22 mouse cellular contexts compared by ENCODE assay signal in genomic region chr12:96764186-96764585, GRCm38 (mm10).
A peak's percentile ranks its signal among the peaks of the same experiment; 100 is the strongest.
DNase-seq lines count a peak whose midpoint lies in the region; ATAC-seq and TF ChIP-seq lines count a peak whose summit lies in the region.
"Had no signal": no experiment of that assay in that cellular context is flagged by ENCODE, and none has a peak within 500 bp of the region (broad histone marks: within the 10 kb centered on the region; RNA-seq: fewer than 3 reads in every experiment).

No protein-coding gene starts in this region.

- ATAC-seq in kidney, embryonic 14.5 days (ENCODE audit: low FRiP score, low TSS enrichment) = peak; percentile 39; the same call in 1 of the 2 replicates
- ATAC-seq in kidney, embryonic 15.5 days (replicated peaks; ENCODE audit: low FRiP score) = peak; percentile 64; the same call in 1 of the 2 replicates
- ATAC-seq in kidney, embryonic 16.5 days (ENCODE audit: low FRiP score, low TSS enrichment) = peak; percentile 82; the same call in 1 of the 2 replicates
- ATAC-seq in kidney, postnatal 0 days (replicated peaks; ENCODE audit: low FRiP score, low read depth) = no peak
- ATAC-seq: activated CD4-positive, CD25-positive, alpha-beta regulatory T cell, adult 4 months; CD4-positive, CD25-positive, alpha-beta regulatory T cell, adult 4 months; Patski had no signal

- no peaks in the 10 kb centered on the region for H3K4me1 ChIP-seq in kidney, embryonic 14.5 days (ENCODE audit: control insufficient read depth, insufficient read depth, low read length)
- H3K4me1 ChIP-seq in kidney, embryonic 15.5 days = 0 out of 2 replicates have a peak, but pooled peaks cover 2% of the 10 kb centered on the region
- H3K4me1 ChIP-seq in kidney, embryonic 16.5 days (ENCODE audit: insufficient read depth, low read length) = no peaks in the 10 kb centered on the region
- no peaks in the 10 kb centered on the region for H3K4me1 ChIP-seq in kidney, postnatal 0 days (replicated peaks; ENCODE audit: insufficient read depth, low read length)

- H3K4me3 ChIP-seq in kidney, embryonic 14.5 days (ENCODE audit: low read length) = no peak overlapping the region
- no peak overlapping the region for H3K4me3 ChIP-seq in kidney, embryonic 15.5 days (replicated peaks)
- H3K4me3 ChIP-seq in kidney, embryonic 16.5 days (ENCODE audit: low read length) = no peak overlapping the region
- H3K4me3 ChIP-seq in kidney, postnatal 0 days (replicated peaks; ENCODE audit: low read depth, low read length) = no peak overlapping the region

- no peaks in the 10 kb centered on the region for H3K27me3 ChIP-seq in kidney, embryonic 14.5 days (ENCODE audit: control insufficient read depth, insufficient read depth, low read length)
- H3K27me3 ChIP-seq in kidney, embryonic 15.5 days = no peaks in the 10 kb centered on the region
- no peaks in the 10 kb centered on the region for H3K27me3 ChIP-seq in kidney, embryonic 16.5 days (ENCODE audit: insufficient read depth, low read length)
- H3K27me3 ChIP-seq in kidney, postnatal 0 days (ENCODE audit: insufficient read depth, low read length) = no peaks in the 10 kb centered on the region
- H3K27me3 ChIP-seq: CH12.LX, Patski had no signal

- H3K9ac ChIP-seq in kidney, embryonic 14.5 days (ENCODE audit: low read depth, low read length) = no peak overlapping the region
- no peak overlapping the region for H3K9ac ChIP-seq in kidney, embryonic 15.5 days
- H3K9ac ChIP-seq in kidney, embryonic 16.5 days (replicated peaks; ENCODE audit: low read length) = no peak overlapping the region
- H3K9ac ChIP-seq in kidney, postnatal 0 days (ENCODE audit: low read depth, low read length) = no peak overlapping the region

- no peak for DNase-seq in kidney, postnatal 10 days
- DNase-seq in kidney, postnatal 36 days = no peak
- no peak for DNase-seq in kidney, postnatal 25 days
- DNase-seq in kidney, postnatal 0 days (ENCODE audit: low spot score) = peak; percentile 62
- no peak for DNase-seq in kidney, postnatal 4 days
- DNase-seq: adrenal gland, adult 2 months; adrenal gland, adult 8-10 months; adrenal gland, postnatal 10 days; adrenal gland, postnatal 14 days; adrenal gland, postnatal 25 days; adrenal gland, postnatal 36 days; B cell, adult 2 months; cerebellum, adult 11 months; cerebellum, adult 11-12 months had no signal

- H3K36me3 ChIP-seq in kidney, embryonic 14.5 days (ENCODE audit: control insufficient read depth, insufficient read depth, low read length) = no peaks in the 10 kb centered on the region
- no peaks in the 10 kb centered on the region for H3K36me3 ChIP-seq in kidney, embryonic 15.5 days
- no peaks in the 10 kb centered on the region for H3K36me3 ChIP-seq in kidney, embryonic 16.5 days (ENCODE audit: insufficient read depth, low read length)
- no peaks in the 10 kb centered on the region for H3K36me3 ChIP-seq in kidney, postnatal 0 days (ENCODE audit: insufficient read depth, low read length)
- H3K36me3 ChIP-seq: G1E had no signal

- TF ChIP-seq CTCF in kidney, postnatal 0 days (IDR thresholded peaks at IDR 0.05; ENCODE audit: low read depth) = no peak

- H3K9me3 ChIP-seq in kidney, embryonic 14.5 days (ENCODE audit: control insufficient read depth, low read length) = no peaks in the 10 kb centered on the region
- H3K9me3 ChIP-seq in kidney, embryonic 15.5 days (replicated peaks) = no peaks in the 10 kb centered on the region
- no peaks in the 10 kb centered on the region for H3K9me3 ChIP-seq in kidney, embryonic 16.5 days (ENCODE audit: low read length)
- H3K9me3 ChIP-seq in kidney, postnatal 0 days (replicated peaks; ENCODE audit: low read length) = no peaks in the 10 kb centered on the region

- H3K27ac ChIP-seq in kidney, embryonic 14.5 days (ENCODE audit: low read depth, low read length) = 0 out of 2 replicates have a peak overlapping the region, but pooled peaks have one; percentile 24
- H3K27ac ChIP-seq in kidney, embryonic 15.5 days = 0 out of 2 replicates have a peak overlapping the region, but pooled peaks have one; percentile 41
- H3K27ac ChIP-seq in kidney, embryonic 16.5 days (ENCODE audit: low read length) = no peak overlapping the region; the same call in 1 of the 2 replicates
- H3K27ac ChIP-seq in kidney, postnatal 0 days = no peak overlapping the region

- H3K4me2 ChIP-seq in kidney, embryonic 14.5 days (replicated peaks; ENCODE audit: low read depth, low read length) = no peak overlapping the region
- no peak overlapping the region for H3K4me2 ChIP-seq in kidney, embryonic 15.5 days
- no peak overlapping the region for H3K4me2 ChIP-seq in kidney, embryonic 16.5 days (replicated peaks; ENCODE audit: low read depth, low read length)
- no peak overlapping the region for H3K4me2 ChIP-seq in kidney, postnatal 0 days (ENCODE audit: low read length)

Comparison
In these comparisons a context has a peak if more than half of its experiments do, and no peak if none do; other contexts are left out.
1. H3K27ac ChIP-seq: peak in kidney, embryonic 14.5 days (single experiment) and kidney, embryonic 15.5 days (single experiment); none in kidney, embryonic 16.5 days (single experiment) and kidney, postnatal 0 days (single experiment).